Mouse (Mus musculus) cerebellum, postnatal 4 days (tissue): ENCODE measurements at regions not wholly inside any gene's neighbourhood (a gene's known extent, or its start where the extent isn't known, plus 50 kb on each side); places are given as distances from the start of the nearest gene placed in this dataset.

Experiments used
- DNase-seq, 2 experiments: peaks; one replicate each; pipeline ENCODE4 v3.0.0; 2022; ENCODE audit warnings: low spot score in 2 of 2, mixed read lengths in 1 of 2

DNA sequence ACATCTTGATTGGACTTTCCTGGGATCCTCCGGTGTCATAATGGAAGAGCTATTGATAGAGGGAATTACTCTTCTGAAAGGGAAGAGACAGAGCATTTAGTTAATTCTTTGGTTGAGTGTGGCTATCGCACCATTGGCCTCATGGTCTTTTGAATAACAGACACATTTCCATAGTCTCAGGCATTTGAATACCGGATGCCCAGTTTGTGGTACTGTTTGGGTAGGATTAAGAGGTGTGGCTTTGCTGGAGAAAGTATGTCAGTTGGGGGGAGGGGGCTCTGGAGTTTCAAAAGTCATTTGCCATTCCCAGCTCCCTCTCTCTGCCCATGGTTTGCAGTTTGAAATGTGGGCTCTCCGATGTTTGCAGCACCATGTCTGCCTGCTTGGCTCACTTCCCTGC is 139.4 kb upstream of the Smim15 start:
- no peak for DNase-seq

DNA sequence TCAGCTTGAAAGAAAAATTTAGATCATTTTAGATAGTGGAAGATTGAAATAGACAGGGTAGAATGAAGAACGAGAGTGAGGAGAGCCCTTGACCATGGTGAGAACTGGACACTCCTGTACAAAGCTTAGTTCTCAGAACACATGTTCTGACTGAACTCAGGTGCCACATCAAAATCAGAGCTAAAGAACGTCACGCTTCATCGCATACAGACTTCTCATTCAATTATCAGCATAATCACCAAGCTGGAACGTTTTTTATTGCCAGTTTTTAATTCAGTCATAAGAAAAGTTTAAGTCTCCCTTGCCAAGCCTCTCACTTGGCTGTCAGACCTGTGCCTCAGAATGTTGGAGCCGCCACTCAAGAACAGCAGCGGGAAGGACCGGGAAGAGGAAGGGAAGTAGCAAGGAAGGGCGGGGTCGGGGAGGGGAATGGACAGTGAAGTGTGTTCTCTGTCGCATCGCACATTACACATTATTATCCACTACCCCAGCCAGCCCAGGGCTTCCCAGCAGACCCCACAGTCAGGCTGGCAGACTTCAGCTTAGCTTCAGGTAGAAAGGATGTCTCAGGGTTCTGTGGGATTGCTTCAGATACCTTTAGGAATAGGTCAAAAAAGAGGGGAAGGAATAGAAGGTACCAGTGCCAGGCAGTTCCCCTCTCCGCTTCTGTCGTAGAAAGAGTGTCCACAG is 140.1 kb upstream of the Smim15 start:
- DNase-seq = no peak

- no peak for DNase-seq
Measured at GRCm38 (mm10) chr13:107903150-107903959, 140.9 kb upstream of the Smim15 start.

- no peak for DNase-seq
Measured at GRCm38 (mm10) chr13:107902800-107903149, 141.5 kb upstream of the Smim15 start.

DNA sequence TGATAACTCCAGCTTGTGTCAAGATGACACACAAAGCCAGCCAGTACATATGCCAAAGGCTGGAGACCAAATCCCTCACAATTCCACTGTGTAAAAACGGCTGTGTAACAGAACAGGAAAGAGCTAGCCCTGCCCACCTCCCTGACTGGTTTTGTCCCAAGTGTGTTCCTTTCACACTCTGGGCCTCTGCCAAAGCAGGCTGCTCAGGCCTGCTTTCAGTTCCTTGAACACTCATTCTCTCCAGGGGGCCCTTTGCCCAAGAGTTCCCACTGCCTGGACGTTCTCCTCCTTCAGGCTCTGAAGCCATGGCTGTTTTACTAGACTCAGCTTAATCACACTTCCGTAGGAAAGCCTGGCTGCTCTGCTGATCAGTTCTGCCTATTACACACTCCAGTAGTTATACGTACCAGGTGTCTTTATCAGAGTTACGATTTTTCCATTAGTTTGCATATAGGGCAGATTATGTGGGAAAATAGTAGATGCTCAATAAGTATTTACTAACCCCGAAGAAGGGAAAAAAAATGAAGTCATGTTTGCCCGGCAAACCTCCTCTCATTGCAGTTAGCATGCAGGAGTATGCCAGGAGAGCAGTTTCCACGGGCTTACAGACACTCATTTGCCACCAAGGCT is 144.5 kb upstream of the Smim15 start:
- no peak for DNase-seq

DNA sequence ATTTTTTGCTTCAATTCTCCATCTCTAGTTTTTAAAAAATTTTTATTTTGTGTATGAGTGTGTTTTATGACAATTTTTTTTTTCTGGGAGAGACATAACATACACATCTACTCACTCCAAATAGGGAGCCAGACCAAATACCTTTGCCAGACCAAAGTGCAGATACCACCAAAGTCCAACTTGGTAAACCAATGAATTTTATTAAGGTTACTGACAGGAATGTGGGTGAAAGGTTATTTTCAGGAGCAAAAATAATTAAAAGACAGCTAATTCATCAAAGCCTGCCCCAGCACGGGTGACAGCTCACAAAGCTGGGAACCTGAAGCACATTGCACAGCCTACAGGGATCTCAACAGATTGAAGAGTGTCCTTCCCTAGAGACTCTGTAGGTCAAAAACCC is 146.6 kb upstream of the Smim15 start:
- DNase-seq = no peak

- no peak for DNase-seq
Measured at GRCm38 (mm10) chr13:107897184-107897583, 147.1 kb upstream of the Smim15 start.

GRCm38 (mm10) chr13:107893581-107894183 is 150.6 kb upstream of the Smim15 start:
- DNase-seq = no peak

- no peak for DNase-seq
Measured at GRCm38 (mm10) chr13:107893081-107893480, 151.2 kb upstream of the Smim15 start.

GRCm38 (mm10) chr13:107891946-107892345 is 152.3 kb upstream of the Smim15 start:
- no peak for DNase-seq

DNA sequence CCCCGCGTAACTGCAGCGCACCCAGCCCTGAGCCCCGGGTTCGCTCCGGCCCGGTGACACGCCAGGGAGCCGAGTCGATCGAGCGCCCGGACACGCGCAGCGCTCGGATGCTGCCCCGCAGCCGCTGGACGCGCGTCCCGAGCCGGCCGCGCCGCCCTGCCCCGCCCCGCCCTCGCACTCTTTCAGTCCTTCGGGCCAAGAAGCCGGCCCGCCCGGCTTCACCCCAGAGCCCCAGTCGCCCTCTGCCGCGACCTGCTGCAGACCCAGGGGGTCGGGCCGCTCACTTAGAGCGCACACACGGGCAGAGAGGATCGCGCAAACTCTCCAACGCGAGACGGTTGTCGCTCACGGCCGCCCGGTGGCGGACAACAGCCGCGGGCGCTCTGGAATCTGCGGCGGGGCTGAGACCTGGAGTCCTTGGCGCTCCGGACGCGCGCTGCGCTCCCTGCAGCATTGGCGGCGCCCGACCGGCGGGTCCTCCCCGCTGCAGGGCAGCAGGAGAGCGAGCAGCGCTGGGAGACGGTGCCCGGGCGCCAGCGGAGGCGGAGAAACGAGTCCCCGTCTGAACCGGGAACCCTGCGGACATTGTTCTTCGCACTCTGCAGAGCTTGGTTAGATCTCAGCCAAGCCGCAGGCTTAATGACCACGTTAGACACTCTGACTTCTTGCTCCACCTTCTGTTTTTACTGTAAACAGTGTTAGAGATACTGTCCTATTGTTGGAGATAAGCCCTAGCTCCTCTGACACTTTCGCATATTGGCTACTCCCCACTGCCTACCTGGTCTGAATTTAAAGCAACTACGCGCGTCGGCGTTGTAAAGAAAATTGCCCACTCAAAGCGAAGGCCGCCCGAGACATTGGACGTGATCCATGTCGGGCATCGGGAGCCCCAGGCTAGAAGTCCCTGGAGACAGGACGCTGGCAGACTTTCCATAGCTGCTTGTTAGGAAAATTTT is 153.1 kb upstream of the Smim15 start:
- DNase-seq = peak; percentile 41 to 68

- peak; percentile 97 to 99 for DNase-seq
Measured at GRCm38 (mm10) chr13:107889985-107890865, 154.0 kb upstream of the Smim15 start.

DNA sequence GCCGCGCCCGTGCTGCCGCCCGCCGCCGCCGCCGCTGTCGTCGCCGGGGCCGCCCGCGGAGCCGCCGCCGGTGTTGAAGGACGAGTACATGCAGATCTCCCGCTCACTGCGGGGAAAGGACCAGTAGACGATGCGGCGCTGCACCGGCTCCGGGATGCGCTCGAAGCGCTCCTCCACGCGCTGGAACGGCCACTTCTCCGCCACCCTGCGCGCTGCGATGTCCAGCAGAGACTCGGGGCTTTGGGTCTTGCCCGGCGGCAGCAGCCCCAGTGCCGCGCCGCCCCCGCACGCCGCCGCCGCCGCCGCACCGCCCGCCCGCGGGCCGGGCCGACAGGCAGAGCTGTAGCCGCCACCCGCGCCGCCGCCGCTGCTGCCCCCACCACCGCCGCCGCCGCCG is 154.7 kb upstream of the Smim15 start:
- no peak for DNase-seq

- peak; percentile 28 to 56 for DNase-seq
Measured at GRCm38 (mm10) chr13:107888571-107889451, 155.4 kb upstream of the Smim15 start.

GRCm38 (mm10) chr13:107888231-107888555 is 156.1 kb upstream of the Smim15 start:
- DNase-seq = no peak

GRCm38 (mm10) chr13:107887366-107888230 is 156.6 kb upstream of the Smim15 start:
- DNase-seq = no peak

DNA sequence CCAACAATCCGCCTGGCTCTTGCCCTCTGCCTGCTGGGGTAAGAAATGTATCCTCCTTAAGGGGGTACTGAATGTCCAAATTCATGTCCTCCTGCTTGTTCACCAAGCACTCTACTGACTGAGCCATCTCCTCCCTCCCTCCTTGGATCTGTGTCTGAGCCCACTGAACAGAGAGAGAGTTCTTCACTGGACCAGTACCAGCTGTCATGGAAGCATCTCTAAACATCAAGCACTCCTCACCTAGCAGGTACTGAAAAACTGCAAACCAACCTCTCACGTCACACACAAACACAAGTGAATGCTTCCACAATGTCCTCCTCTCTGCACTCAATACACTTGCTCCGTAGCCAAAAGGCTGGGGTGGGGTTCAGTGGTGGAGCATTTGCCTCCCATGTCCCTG is 159.4 kb upstream of the Smim15 start:
- no peak for DNase-seq

- no peak for DNase-seq
Measured at GRCm38 (mm10) chr13:107882337-107882736, 161.9 kb upstream of the Smim15 start.
